Mouse (Mus musculus) thymus, postnatal 4 days (tissue): ENCODE results near the gene Mob3b.
A peak's percentile ranks its signal among the peaks of the same experiment; 100 is the strongest.
"Not testable (repeated sequence)": the region's sequence is repeated elsewhere in the genome, so short reads cannot be mapped to it uniquely, and the experiment has no call there.

Experiments
- DNase-seq: peaks from one replicate; pipeline ENCODE4 v3.0.0; 2021

Mob3b gene

GRCm38 (mm10) chr4:34959477-34959876, 197.8 kb downstream of the Mob3b start:
- no peak for DNase-seq

GRCm38 (mm10) chr4:34958155-34959028, 198.9 kb downstream of the Mob3b start:
- DNase-seq = peak; percentile 64

- no peak for DNase-seq
Measured at GRCm38 (mm10) chr4:34953716-34954115, 203.6 kb downstream of the Mob3b start.

- DNase-seq = no peak
Measured at GRCm38 (mm10) chr4:34947181-34947580, 210.1 kb downstream of the Mob3b start.

- DNase-seq = no peak
Measured at GRCm38 (mm10) chr4:34941046-34941445, 216.2 kb downstream of the Mob3b start.

- not testable (repeated sequence) for DNase-seq
Measured at GRCm38 (mm10) chr4:34928386-34928785, 228.9 kb downstream of the Mob3b start.

GRCm38 (mm10) chr4:34922177-34922870, 235.0 kb downstream of the Mob3b start:
- peak; percentile 42 for DNase-seq

GRCm38 (mm10) chr4:34917400-34917799, 239.9 kb downstream of the Mob3b start:
- DNase-seq = no peak

GRCm38 (mm10) chr4:34912171-34912570, 245.1 kb downstream of the Mob3b start:
- DNase-seq = no peak

GRCm38 (mm10) chr4:34911401-34911800, 245.9 kb downstream of the Mob3b start:
- DNase-seq = no peak

GRCm38 (mm10) chr4:34908127-34908526, 249.2 kb downstream of the Mob3b start:
- no peak for DNase-seq

- DNase-seq = no peak
Measured at GRCm38 (mm10) chr4:34907026-34907425, 250.3 kb downstream of the Mob3b start.

GRCm38 (mm10) chr4:34906151-34906550, 251.1 kb downstream of the Mob3b start:
- no peak for DNase-seq

GRCm38 (mm10) chr4:34905396-34905795, 251.9 kb downstream of the Mob3b start:
- DNase-seq = peak; percentile 79

GRCm38 (mm10) chr4:34901582-34901981, 255.7 kb downstream of the Mob3b start:
- DNase-seq = not testable (repeated sequence)

GRCm38 (mm10) chr4:34901166-34901565, 256.1 kb downstream of the Mob3b start:
- DNase-seq = no peak

- no peak for DNase-seq
Measured at GRCm38 (mm10) chr4:34900155-34900554, 257.1 kb downstream of the Mob3b start.

GRCm38 (mm10) chr4:34899322-34899721, 258.0 kb downstream of the Mob3b start:
- DNase-seq = no peak
